Mouse (Mus musculus) liver, postnatal 0 days (tissue): ENCODE results near the gene Pkd1l2. TPM values are rescaled to one million over a fixed set of nuclear protein-coding genes. Genes with fewer than 3 reads are reported as not detected.

Experiments used
- ATAC-seq: fragments of 200-750 bp; cut with Nextera tagmentation; 2 replicates; pipeline ENCODE4 v1.8.0; 2017; ENCODE audit warnings: mild to moderate bottlenecking, moderate library complexity
- DNase-seq: peaks from one replicate; pipeline ENCODE4 v3.0.0-alpha.2; 2016
- H3K27ac ChIP-seq: fragments of 300-500 bp; sonication (generic); 2 replicates; pipeline ENCODE4 v1.5.1; 2014; ENCODE audit warnings: antibody characterized with exemption, moderate library complexity, mild to moderate bottlenecking, low read depth
- H3K27me3 ChIP-seq: fragments of 300-500 bp; sonication (generic); 2 replicates; pipeline ENCODE4 v1.6.1; 2014; ENCODE audit warnings: low read length, control low read depth, mixed read lengths; ENCODE audit not compliant: insufficient read depth
- H3K36me3 ChIP-seq: fragments of 300-500 bp; sonication (generic); replicated peaks from 2 replicates; pipeline ENCODE4 v1.6.1; 2014; ENCODE audit warnings: mild to moderate bottlenecking, control low read depth, low read length, moderate library complexity, mixed read lengths; ENCODE audit not compliant: insufficient read depth
- H3K4me1 ChIP-seq: fragments of 300-500 bp; sonication (generic); 2 replicates; pipeline ENCODE4 v1.6.1; 2014; ENCODE audit warnings: antibody characterized with exemption, mild to moderate bottlenecking, control low read depth; ENCODE audit not compliant: insufficient read depth
- H3K4me2 ChIP-seq: fragments of 300-500 bp; sonication (generic); 2 replicates; pipeline ENCODE4 v1.6.1; 2014; ENCODE audit warnings: low read depth, mild to moderate bottlenecking, low read length, moderate library complexity, mixed read lengths
- H3K4me3 ChIP-seq: fragments of 300-500 bp; sonication (generic); 2 replicates; pipeline ENCODE4 v1.5.1; 2014; ENCODE audit warnings: low read depth, low read length
- H3K9ac ChIP-seq: fragments of 300-500 bp; sonication (generic); replicated peaks from 2 replicates; pipeline ENCODE4 v1.6.1; 2014; ENCODE audit warnings: mild to moderate bottlenecking, moderate library complexity
- H3K9me3 ChIP-seq: fragments of 300-500 bp; sonication (generic); 2 replicates; pipeline ENCODE4 v1.6.1; 2016; ENCODE audit warnings: mild to moderate bottlenecking, control low read depth, low read length, mixed read lengths
- CTCF ChIP-seq: sonication (generic); IDR thresholded peaks from 2 replicates; pipeline ENCODE4 v1.5.1; 2016; ENCODE audit warnings: antibody characterized with exemption, low read depth
- EP300 ChIP-seq: IDR thresholded peaks from 2 replicates; pipeline ENCODE4 v1.6.1; 2016; ENCODE audit warnings: antibody characterized with exemption, low read depth, mild to moderate bottlenecking
- WGBS: fragments of 180-500 bp; shearing (Covaris S2); extraction: QIAGEN DNeasy Blood & Tissue Kit; methylation state at CpG from one replicate; pipeline ENCODE4 v1.1.7; 2014; ENCODE audit not compliant: insufficient replicate concordance; 5-methylcytosine and 5-hydroxymethylcytosine counted together
- polyA plus RNA-seq: library from polyadenylated mRNA; unstranded; fragments of >200 nt; fragmentation: Nextera tagmentation; extraction: Ambion mirVana; gene quantifications from 2 replicates; pipeline ENCODE4 v1.2.1, GENCODE M21; 2015

Pkd1l2 gene
- polyA plus RNA-seq, 1 experiment from 2014 or later: 0.06 TPM

DNA sequence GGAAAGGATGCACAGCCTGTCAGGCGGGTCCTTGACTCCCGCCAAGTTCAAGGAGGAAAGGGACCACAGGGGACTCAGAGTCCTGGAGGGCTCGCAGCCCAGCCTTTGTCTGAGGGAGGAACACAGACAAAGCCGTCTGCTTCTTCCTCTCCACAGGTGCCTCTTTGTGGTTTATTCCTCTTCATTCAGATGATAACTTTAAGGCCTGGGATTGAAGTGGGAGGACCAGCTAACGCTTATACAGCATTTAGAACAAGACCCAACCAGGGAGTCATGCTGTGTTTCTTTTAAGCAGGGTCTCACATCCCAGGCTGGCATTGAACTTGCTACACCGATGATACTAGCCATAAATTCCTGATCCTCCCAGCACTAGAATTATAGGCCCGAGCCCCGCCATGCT lies 65.2 kb downstream of the Pkd1l2 start:
- H3K27me3 ChIP-seq: 0 out of 2 replicates have a peak, but pooled peaks cover 3% of the 10 kb centered on the region
- H3K27ac ChIP-seq: no peak overlapping the region
- DNase-seq: no peak
- no peaks in the 10 kb centered on the region for H3K4me1 ChIP-seq
- no peak for ATAC-seq
- no peak for TF ChIP-seq EP300
- TF ChIP-seq CTCF: no peak
- no peak overlapping the region for H3K9ac ChIP-seq
- H3K36me3 ChIP-seq: no peaks in the 10 kb centered on the region
- H3K4me3 ChIP-seq: no peak overlapping the region
- H3K4me2 ChIP-seq: no peak overlapping the region
- H3K9me3 ChIP-seq: no peaks in the 10 kb centered on the region
- 73% methylated on average over 8 of the region's 8 CpGs for WGBS

DNA sequence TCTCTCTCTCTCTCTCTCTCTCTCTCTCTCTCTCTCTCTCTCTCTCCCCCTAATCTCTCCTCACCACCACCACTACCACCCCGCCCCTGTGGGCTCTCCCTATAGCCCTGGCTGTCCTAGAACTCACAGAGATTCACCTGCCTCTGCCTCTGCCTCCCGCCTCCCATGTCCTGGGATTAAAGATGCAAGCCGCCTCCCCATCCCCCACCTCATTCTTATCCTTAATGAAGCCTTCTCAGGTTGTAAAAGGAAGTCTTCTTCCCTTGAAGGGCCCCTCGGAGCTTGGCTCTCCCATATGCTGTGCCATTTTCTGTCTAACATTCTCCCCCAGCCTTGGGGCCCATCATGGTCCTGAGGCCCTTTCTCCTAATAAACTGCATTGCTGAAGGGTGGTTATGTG lies 66.6 kb downstream of the Pkd1l2 start:
- TF ChIP-seq CTCF: no peak
- TF ChIP-seq EP300: no peak
- no peak for DNase-seq
- H3K27ac ChIP-seq: no peak overlapping the region

DNA sequence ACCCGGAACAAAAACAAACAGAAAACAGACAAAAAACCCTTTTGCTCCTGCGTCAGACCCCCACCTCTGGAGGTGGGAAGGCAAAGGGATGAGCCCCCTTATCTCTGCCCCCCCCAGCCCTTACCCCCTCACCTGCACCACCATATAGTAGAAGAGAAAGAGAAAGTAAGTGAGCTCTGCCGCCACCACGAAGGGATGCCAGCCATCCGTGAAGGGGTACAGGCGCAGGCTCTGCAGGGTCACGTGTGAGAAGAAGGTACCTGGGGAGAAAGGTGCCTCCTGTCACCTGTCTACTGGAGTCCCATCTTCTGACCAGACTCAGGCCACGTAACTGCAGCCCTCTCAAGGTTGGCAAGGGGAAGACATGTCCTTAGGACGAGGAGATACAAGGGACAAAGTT lies 70.9 kb downstream of the Pkd1l2 start:
- ATAC-seq: no peak
- no peak overlapping the region for H3K4me3 ChIP-seq
- no peak for TF ChIP-seq CTCF
- TF ChIP-seq EP300: no peak
- WGBS: 86% methylated on average over 9 of the region's 9 CpGs
- H3K27me3 ChIP-seq: 0 out of 2 replicates have a peak, but pooled peaks cover 3% of the 10 kb centered on the region
- H3K27ac ChIP-seq: no peak overlapping the region
- H3K9me3 ChIP-seq: no peaks in the 10 kb centered on the region
- H3K4me2 ChIP-seq: no peak overlapping the region
- H3K9ac ChIP-seq: no peak overlapping the region
- DNase-seq: no peak
- no peaks in the 10 kb centered on the region for H3K4me1 ChIP-seq
- no peaks in the 10 kb centered on the region for H3K36me3 ChIP-seq

More for the DNA sequence above, 66.6 kb downstream of the Pkd1l2 start:
- Histone ChIP-seq H3K4me2 (no peak overlapping the region), H3K36me3 (no peaks in the 10 kb centered on the region), H3K9me3 (no peaks in the 10 kb centered on the region), H3K9ac (no peak overlapping the region), H3K4me3 (no peak overlapping the region), H3K4me1 (no peaks in the 10 kb centered on the region), H3K27me3 (0 out of 2 replicates have a peak, but pooled peaks cover 3% of the 10 kb centered on the region)
- 64% methylated on average over 4 of the region's 4 CpGs for WGBS
- no peak for ATAC-seq

DNA sequence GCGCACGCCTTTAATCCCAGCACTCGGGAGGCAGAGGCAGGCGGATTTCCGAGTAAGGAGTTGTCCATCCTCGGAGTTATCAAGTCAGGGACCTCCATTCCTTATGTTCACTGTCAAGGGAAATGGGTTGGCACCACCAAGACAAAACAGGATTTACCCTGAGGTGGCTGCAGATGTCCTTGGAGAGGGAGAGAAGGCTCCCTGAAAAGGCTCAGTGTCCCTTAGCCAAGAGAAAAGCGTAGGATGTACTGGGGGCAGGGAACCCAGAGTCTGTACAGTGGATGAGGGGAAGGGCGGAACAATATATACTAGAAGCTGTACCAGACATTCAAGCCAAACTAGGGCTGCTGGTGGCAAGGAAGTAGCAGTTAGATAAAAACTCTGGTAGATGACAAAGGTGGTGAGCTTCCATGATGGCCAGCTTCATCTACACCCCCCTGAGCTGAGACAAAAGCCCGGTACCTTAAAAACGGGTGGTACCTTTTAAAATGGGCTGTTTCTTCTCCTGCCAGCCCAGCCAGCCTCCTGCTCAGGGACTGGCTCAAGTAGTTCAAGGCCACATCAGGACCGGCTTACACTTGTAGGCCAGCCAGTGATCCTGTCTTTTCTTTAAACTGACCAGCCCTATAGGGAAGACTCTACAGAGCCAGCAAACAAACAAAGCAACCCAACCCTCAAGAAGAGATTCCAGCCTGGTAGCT lies 88.1 kb downstream of the Pkd1l2 start:
- Histone ChIP-seq H3K4me2 (peak overlapping the region; percentile 97), H3K27me3 (no peaks in the 10 kb centered on the region), H3K9me3 (no peaks in the 10 kb centered on the region), H3K9ac (no peak overlapping the region), H3K4me1 (peaks cover 16% of the 10 kb centered on the region; the same call in 1 of the 2 replicates), H3K4me3 (peak overlapping the region; percentile 54), H3K27ac (no peak overlapping the region), H3K36me3 (no peaks in the 10 kb centered on the region)
- no peak for DNase-seq
- WGBS: 52% methylated on average over 11 of the region's 11 CpGs
- no peak for ATAC-seq
- no peak for TF ChIP-seq CTCF
- TF ChIP-seq EP300: no peak

DNA sequence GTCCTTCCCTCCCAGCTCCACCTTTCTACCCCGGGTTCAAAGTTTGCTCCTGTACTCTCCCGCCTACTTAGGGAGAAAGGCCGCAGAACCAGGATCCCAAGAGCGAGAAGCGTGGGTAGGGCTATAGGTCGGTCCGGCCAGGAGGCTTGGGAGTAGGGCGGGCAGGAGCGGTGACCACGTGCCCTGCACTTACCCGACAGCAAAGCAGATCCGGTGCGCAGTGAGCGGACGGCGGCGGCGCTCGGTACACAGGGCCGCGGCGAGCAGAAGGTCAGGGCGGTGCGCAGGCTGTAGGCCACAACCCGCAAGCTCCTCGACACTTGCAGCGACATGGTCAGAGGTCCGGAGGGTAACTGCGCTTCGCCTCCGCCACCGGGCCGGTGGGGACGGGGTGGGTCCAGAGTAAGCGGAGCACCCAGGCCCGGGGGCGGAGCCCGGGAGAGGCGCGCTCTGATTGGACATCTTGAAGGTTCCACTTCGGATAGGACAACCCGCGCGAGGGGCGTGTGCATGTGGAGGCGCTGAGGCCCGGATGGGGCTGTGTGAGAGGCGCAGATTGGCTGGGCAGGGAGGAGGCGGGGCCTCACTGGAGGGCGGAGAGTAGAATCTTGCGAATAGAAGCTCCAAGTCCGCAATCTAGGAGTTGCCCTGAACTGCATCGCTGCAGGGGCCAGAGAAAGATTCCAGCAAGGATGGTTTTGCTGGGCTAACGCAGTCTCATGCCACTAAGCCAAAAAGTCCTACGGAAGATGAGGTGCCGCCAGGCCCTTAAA lies 89.0 kb downstream of the Pkd1l2 start, which contains the start of gene Gcsh:
Gcsh (minus strand) TSS at position 443 of the 773 bp plus-strand sequence.
- DNase-seq: peak; percentile 98
- peaks cover 16% of the 10 kb centered on the region; the same call in 1 of the 2 replicates for H3K4me1 ChIP-seq
- no peaks in the 10 kb centered on the region for H3K27me3 ChIP-seq
- H3K9ac ChIP-seq: peak within 1 kb of the TSS; percentile 31
- peak within 1 kb of the TSS; percentile 54 for H3K4me3 ChIP-seq
- peak within 1 kb of the TSS; percentile 74 for H3K27ac ChIP-seq
- WGBS: under 1% methylated on average over 45 of the region's 56 CpGs
- 0 out of 2 replicates have a peak, but pooled peaks cover 3% of the 10 kb centered on the region for H3K36me3 ChIP-seq
- TF ChIP-seq CTCF (no peak), EP300 (no peak; the same call in 1 of the 2 replicates)
- H3K4me2 ChIP-seq: peak within 1 kb of the TSS; percentile 97
- no peaks in the 10 kb centered on the region for H3K9me3 ChIP-seq
- peak; percentile 99 for ATAC-seq
